Mouse (Mus musculus) heart, adult 2 months (tissue): ENCODE data around the gene Tac4. TPM values are rescaled to one million over a fixed set of nuclear protein-coding genes. Genes with fewer than 3 reads are reported as not detected.

ENCODE experiments used
- DNase-seq, 2 experiments: peaks; one replicate each; pipeline ENCODE4 v3.0.0; 2021
- H3K27ac ChIP-seq: fragments of 200-600 bp; 2 replicates; pipeline ENCODE4 v1.8.1; 2022
- H3K27me3 ChIP-seq: fragments of 200-500 bp; 2 replicates; pipeline ENCODE4 v1.6.1; 2012; ENCODE audit warnings: mild to moderate bottlenecking, low read length, inconsistent platforms, mixed read lengths; ENCODE audit not compliant: control insufficient read depth, insufficient read depth
- H3K36me3 ChIP-seq: fragments of 200-500 bp; 2 replicates; pipeline ENCODE4 v1.6.1; 2012; ENCODE audit warnings: low read length, inconsistent platforms; ENCODE audit not compliant: control insufficient read depth, insufficient read depth
- H3K4me1 ChIP-seq: fragments of 200-500 bp; 2 replicates; pipeline ENCODE4 v1.6.1; 2011; ENCODE audit warnings: low read length; ENCODE audit not compliant: control insufficient read depth, insufficient read depth
- H3K4me3 ChIP-seq: fragments of 200-600 bp; 2 replicates; pipeline ENCODE4 v1.8.1; 2022
- H3K79me2 ChIP-seq: fragments of 200-500 bp; replicated peaks from 2 replicates; pipeline ENCODE4 v1.6.1; 2012; ENCODE audit warnings: mild to moderate bottlenecking, inconsistent platforms, low read length, moderate library complexity, mixed read lengths; ENCODE audit not compliant: control insufficient read depth, insufficient read depth
- H3K9ac ChIP-seq: fragments of 200-500 bp; 2 replicates; pipeline ENCODE4 v1.6.1; 2012; ENCODE audit warnings: low read depth, mild to moderate bottlenecking, control low read depth, inconsistent platforms, low read length, mixed read lengths
- CTCF ChIP-seq: fragments of 200-600 bp; IDR thresholded peaks from 2 replicates; pipeline ENCODE4 v1.8.1; 2022; ENCODE audit warnings: antibody characterized with exemption, mild to moderate bottlenecking, moderate library complexity
- EP300 ChIP-seq: fragments of 200-500 bp; IDR thresholded peaks from 2 replicates; pipeline ENCODE4 v1.6.1; 2011; ENCODE audit warnings: low read depth, low read length, control low read depth; ENCODE audit not compliant: insufficient read depth
- POLR2A ChIP-seq: fragments of 200-500 bp; IDR thresholded peaks from 2 replicates; pipeline ENCODE4 v1.6.1; 2011; ENCODE audit warnings: mild to moderate bottlenecking, low read depth, low read length, control low read depth; ENCODE audit not compliant: insufficient read depth
- WGBS: fragments of 180-500 bp; shearing (Covaris S2); methylation state at CpG from one replicate; pipeline ENCODE4 v1.1.7; 2018; 5-methylcytosine and 5-hydroxymethylcytosine counted together
- intact Hi-C: fragments of 180-260 bp; cut with DNase I; formaldehyde crosslinking; loops from one replicate; pipeline ENCODE4 v1.15.1; 2025
- polyA plus RNA-seq: library from polyadenylated mRNA; depleted of rRNA; stranded (reverse); fragments of >200 nt; gene quantifications from 2 replicates; pipeline ENCODE4 v1.2.3, GENCODE M21; 2012
- total RNA-seq, 2 experiments: library from RNA; stranded (reverse); gene quantifications; 2 replicates each; pipeline ENCODE4 v1.2.3; 2021

Tac4 gene
- total and polyA plus RNA-seq, 3 experiments, result 0.12 TPM; not detected in 2

- no peak for DNase-seq
- no peak overlapping the region for H3K9ac ChIP-seq
- intact Hi-C loops, result no loop called here
- no peaks in the 10 kb centered on the region for H3K4me1 ChIP-seq
- TF ChIP-seq POLR2A, result no peak
- no peak overlapping the region for H3K4me3 ChIP-seq
- 67% methylated on average over 6 of the region's 6 CpGs for WGBS
- no peaks in the 10 kb centered on the region for H3K79me2 ChIP-seq
- H3K36me3 ChIP-seq, result no peaks in the 10 kb centered on the region
- H3K27ac ChIP-seq, result no peak overlapping the region
- H3K27me3 ChIP-seq, result no peaks in the 10 kb centered on the region
Observed at GRCm38 (mm10) chr11:95242653-95243052, 18.7 kb upstream of the Tac4 start.

GRCm38 (mm10) chr11:95245456-95245855 lies 15.9 kb upstream of the Tac4 start:
- WGBS, result 78% methylated on average over 7 of the region's 7 CpGs
- no peak for DNase-seq
- Histone ChIP-seq H3K27me3 (no peaks in the 10 kb centered on the region), H3K79me2 (no peaks in the 10 kb centered on the region), H3K36me3 (no peaks in the 10 kb centered on the region), H3K27ac (no peak overlapping the region), H3K4me1 (peaks cover 2% of the 10 kb centered on the region; the same call in 1 of the 2 replicates), H3K4me3 (no peak overlapping the region), H3K9ac (no peak overlapping the region)
- intact Hi-C loops, result no loop called here
- TF ChIP-seq EP300, result no peak
- no peak for TF ChIP-seq POLR2A
- TF ChIP-seq CTCF, result no peak

GRCm38 (mm10) chr11:95247065-95247464 lies 14.3 kb upstream of the Tac4 start:
- no peaks in the 10 kb centered on the region for H3K79me2 ChIP-seq
- TF ChIP-seq POLR2A, result no peak
- no peak for TF ChIP-seq EP300
- TF ChIP-seq CTCF, result no peak
- peaks cover 2% of the 10 kb centered on the region; the same call in 1 of the 2 replicates for H3K4me1 ChIP-seq
- H3K4me3 ChIP-seq, result no peak overlapping the region
- no peak overlapping the region for H3K9ac ChIP-seq
- DNase-seq, result no peak
- H3K27me3 ChIP-seq, result no peaks in the 10 kb centered on the region
- H3K36me3 ChIP-seq, result no peaks in the 10 kb centered on the region
- no peak overlapping the region for H3K27ac ChIP-seq
- 83% methylated on average over 14 of the region's 14 CpGs for WGBS
- intact Hi-C loops, result no loop called here

GRCm38 (mm10) chr11:95250110-95250509 lies 11.2 kb upstream of the Tac4 start:
- intact Hi-C loops, result no loop called here

DNA sequence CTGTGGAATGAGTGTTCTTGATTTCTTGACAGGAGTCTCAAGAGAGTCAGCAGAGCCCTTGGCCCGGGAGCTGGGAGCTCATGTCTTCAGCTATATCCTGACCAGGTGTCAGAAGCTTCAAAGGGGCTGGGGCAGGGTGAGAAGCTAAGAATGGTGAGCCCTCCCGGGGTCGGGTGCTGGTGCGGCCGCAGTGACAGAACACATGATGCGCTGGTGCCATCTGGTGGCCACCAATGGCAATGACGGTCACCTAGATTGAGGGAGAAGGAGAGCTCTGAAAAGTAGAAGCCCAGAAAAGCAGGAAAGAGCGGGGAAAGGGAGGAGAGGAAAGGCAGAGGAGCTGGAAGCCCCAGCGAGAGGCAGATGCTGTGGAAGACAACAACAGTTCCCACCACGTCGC lies 10.0 kb upstream of the Tac4 start:
- intact Hi-C loops, result loop anchor here (1.0 kb wide), 1 partner anchor 134 kb away; no protein-coding TSS in a partner anchor
- Histone ChIP-seq H3K36me3 (no peaks in the 10 kb centered on the region), H3K4me3 (no peak overlapping the region), H3K27ac (no peak overlapping the region), H3K27me3 (no peaks in the 10 kb centered on the region), H3K79me2 (no peaks in the 10 kb centered on the region), H3K9ac (no peak overlapping the region), H3K4me1 (peaks cover 2% of the 10 kb centered on the region; the same call in 1 of the 2 replicates)
- WGBS, result 4% methylated on average over 11 of the region's 11 CpGs
- no peak for TF ChIP-seq POLR2A
- TF ChIP-seq EP300, result peak; percentile 75; the same call in 1 of the 2 replicates
- TF ChIP-seq CTCF, result peak; percentile 97
- peak; percentile 65 to 84 for DNase-seq

More at GRCm38 (mm10) chr11:95250110-95250509, 11.2 kb upstream of the Tac4 start:
- no peaks in the 10 kb centered on the region for H3K36me3 ChIP-seq
- no peak for TF ChIP-seq POLR2A
- TF ChIP-seq EP300, result no peak
- no peak for TF ChIP-seq CTCF
- DNase-seq, result no peak
- H3K27ac ChIP-seq, result no peak overlapping the region
- no peak overlapping the region for H3K4me3 ChIP-seq
- H3K4me1 ChIP-seq, result peaks cover 2% of the 10 kb centered on the region; the same call in 1 of the 2 replicates
- no peaks in the 10 kb centered on the region for H3K79me2 ChIP-seq
- H3K9ac ChIP-seq, result no peak overlapping the region
- WGBS, result 17% methylated on average over 10 of the region's 10 CpGs
- H3K27me3 ChIP-seq, result no peaks in the 10 kb centered on the region

- Histone ChIP-seq H3K27ac (no peak overlapping the region), H3K27me3 (no peaks in the 10 kb centered on the region), H3K9ac (no peak overlapping the region), H3K79me2 (no peaks in the 10 kb centered on the region), H3K36me3 (no peaks in the 10 kb centered on the region), H3K4me1 (peaks cover 2% of the 10 kb centered on the region; the same call in 1 of the 2 replicates), H3K4me3 (no peak overlapping the region)
- DNase-seq, result no peak
- 87% methylated on average over 6 of the region's 6 CpGs for WGBS
- intact Hi-C loops, result no loop called here
- no peak for TF ChIP-seq EP300
- TF ChIP-seq CTCF, result no peak
- no peak for TF ChIP-seq POLR2A
Observed at GRCm38 (mm10) chr11:95252104-95252503, 9.2 kb upstream of the Tac4 start.
